Mouse (Mus musculus) spleen, adult 2 months (tissue): ENCODE results near the gene Wdr18. TPM values are rescaled to one million over a fixed set of nuclear protein-coding genes. Genes with fewer than 3 reads are reported as not detected.

ENCODE experiments used
- DNase-seq, 2 experiments: peaks; one replicate each; pipeline versions ENCODE4 v3.0.0 to v3.0.0-alpha.2; 2012 to 2021; ENCODE audit warnings: low spot score in 2 of 2, low read depth in 1 of 2
- H3K27ac ChIP-seq: fragments of 200-500 bp; 2 replicates; pipeline ENCODE4 v1.5.1; 2012; ENCODE audit warnings: low read length, inconsistent platforms; ENCODE audit not compliant: insufficient read depth
- H3K27me3 ChIP-seq: fragments of 200-500 bp; 2 replicates; pipeline ENCODE4 v1.6.1; 2012; ENCODE audit warnings: mild to moderate bottlenecking, moderate library complexity, low read length, inconsistent platforms; ENCODE audit not compliant: control insufficient read depth, insufficient read depth
- H3K36me3 ChIP-seq: fragments of 200-500 bp; 2 replicates; pipeline ENCODE4 v1.6.1; 2012; ENCODE audit warnings: mild to moderate bottlenecking, low read length, inconsistent platforms; ENCODE audit not compliant: control insufficient read depth, insufficient read depth
- H3K4me1 ChIP-seq: fragments of 200-500 bp; 2 replicates; pipeline ENCODE4 v1.6.1; 2011; ENCODE audit warnings: inconsistent platforms; ENCODE audit not compliant: control insufficient read depth, insufficient read depth, insufficient read length
- H3K4me3 ChIP-seq: fragments of 200-500 bp; 2 replicates; pipeline ENCODE4 v1.5.1; 2011; ENCODE audit warnings: mild to moderate bottlenecking, inconsistent platforms; ENCODE audit not compliant: insufficient read depth, insufficient read length; ENCODE audit errors: extremely low read depth
- CTCF ChIP-seq: fragments of 200-500 bp; IDR thresholded peaks from 2 replicates; pipeline ENCODE4 v1.5.1; 2011; ENCODE audit warnings: mild to moderate bottlenecking, inconsistent platforms; ENCODE audit not compliant: insufficient read depth, insufficient read length, insufficient replicate concordance; ENCODE audit errors: extremely low read depth
- POLR2A ChIP-seq: fragments of 200-500 bp; IDR thresholded peaks from 2 replicates; pipeline ENCODE4 v1.6.1; 2011; ENCODE audit warnings: low read depth, low read length, inconsistent platforms
- WGBS: fragments of 180-500 bp; shearing (Covaris S2); methylation state at CpG from one replicate; pipeline ENCODE4 v1.1.7; 2018; 5-methylcytosine and 5-hydroxymethylcytosine counted together
- polyA plus RNA-seq: library from polyadenylated mRNA; depleted of rRNA; stranded (reverse); fragments of >200 nt; gene quantifications from 2 replicates; pipeline ENCODE4 v1.2.3, GENCODE M21; 2012

The Wdr18 gene
- polyA plus RNA-seq, 1 experiment: 41.2 TPM

- Histone ChIP-seq H3K36me3 (peaks cover 5% of the 10 kb centered on the region), H3K27me3 (no peaks in the 10 kb centered on the region), H3K4me3 (no peak overlapping the region; the same call in 1 of the 2 replicates), H3K27ac (peak overlapping the region; percentile 95), H3K4me1 (peaks cover 38% of the 10 kb centered on the region)
- no peak for TF ChIP-seq CTCF
- no peak for TF ChIP-seq POLR2A
- no peak for DNase-seq
- 24% methylated on average over 6 of the region's 6 CpGs for WGBS
Measured at GRCm38 (mm10) chr10:79986232-79986878, 26.4 kb downstream of the Wdr18 start.

DNA sequence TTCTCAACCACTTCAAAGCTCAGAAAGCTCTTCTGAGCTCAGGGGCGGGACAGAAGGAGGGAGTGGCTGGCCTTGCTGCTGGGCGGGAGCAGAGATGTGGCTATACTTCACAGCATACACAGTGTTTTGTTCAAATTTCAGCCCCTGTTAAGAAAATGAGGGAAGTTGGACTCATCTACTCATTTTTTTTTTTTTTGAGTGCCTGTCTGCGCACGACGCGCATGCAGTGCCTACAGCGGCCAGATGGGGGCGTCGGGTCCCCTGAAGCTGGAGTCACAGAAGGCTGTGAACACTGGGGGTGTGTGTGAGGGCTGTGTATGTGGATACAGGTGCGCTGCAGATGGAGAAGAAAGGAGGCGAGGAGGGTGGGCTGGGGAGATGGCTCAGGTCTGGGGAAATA is 27.0 kb downstream of the Wdr18 start:
- under 1% methylated on average over 11 of the region's 11 CpGs for WGBS
- peak overlapping the region; percentile 97 for H3K27ac ChIP-seq
- peak; percentile 87 to 91 for DNase-seq
- H3K36me3 ChIP-seq: peaks cover 9% of the 10 kb centered on the region
- H3K4me1 ChIP-seq: peaks cover 38% of the 10 kb centered on the region
- peak overlapping the region; percentile 22; the same call in 1 of the 2 replicates for H3K4me3 ChIP-seq
- peak; percentile 86 for TF ChIP-seq CTCF
- no peak for TF ChIP-seq POLR2A
- H3K27me3 ChIP-seq: no peaks in the 10 kb centered on the region

DNA sequence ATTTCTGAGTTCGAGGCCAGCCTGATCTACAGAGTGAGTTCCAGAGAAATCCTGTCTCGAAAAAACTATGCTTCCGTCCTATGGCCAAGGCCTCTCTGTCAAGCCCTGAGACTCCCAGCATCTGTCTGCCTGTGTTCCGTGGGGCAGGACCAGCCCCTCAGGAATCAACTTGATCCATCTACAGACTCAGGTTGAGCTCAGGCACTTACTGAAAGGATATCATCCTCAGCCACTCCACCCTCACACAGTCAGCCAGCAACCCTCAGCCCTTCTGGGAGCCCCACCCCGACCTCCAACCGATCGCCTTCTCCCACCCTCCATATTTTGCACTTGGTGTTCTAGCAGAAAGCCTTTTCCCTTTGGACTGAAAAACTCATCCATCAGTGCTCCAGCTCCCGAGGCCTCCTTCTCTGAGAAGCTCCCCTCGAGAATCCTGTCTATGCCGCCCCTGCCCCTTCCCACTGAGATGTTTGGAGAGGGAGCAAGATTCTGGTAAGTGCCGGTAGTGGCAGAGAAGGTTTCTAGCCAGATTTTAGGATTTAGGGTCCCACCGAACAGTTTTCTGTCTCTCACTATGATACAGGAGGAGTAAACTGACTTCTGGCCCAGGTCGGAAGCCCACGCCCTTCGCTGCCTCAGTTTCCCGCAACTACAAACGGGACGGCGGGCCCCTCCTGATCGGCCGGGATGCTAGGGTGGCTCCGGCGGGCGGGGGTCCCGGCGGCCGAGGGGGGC is 28.0 kb downstream of the Wdr18 start:
- no peak for TF ChIP-seq POLR2A
- TF ChIP-seq CTCF: no peak
- Histone ChIP-seq H3K27ac (peak overlapping the region; percentile 97), H3K36me3 (peaks cover 18% of the 10 kb centered on the region), H3K4me1 (peaks cover 31% of the 10 kb centered on the region), H3K4me3 (peak overlapping the region; percentile 80), H3K27me3 (no peaks in the 10 kb centered on the region)
- DNase-seq: no peak
- 21% methylated on average over 27 of the region's 27 CpGs for WGBS

DNA sequence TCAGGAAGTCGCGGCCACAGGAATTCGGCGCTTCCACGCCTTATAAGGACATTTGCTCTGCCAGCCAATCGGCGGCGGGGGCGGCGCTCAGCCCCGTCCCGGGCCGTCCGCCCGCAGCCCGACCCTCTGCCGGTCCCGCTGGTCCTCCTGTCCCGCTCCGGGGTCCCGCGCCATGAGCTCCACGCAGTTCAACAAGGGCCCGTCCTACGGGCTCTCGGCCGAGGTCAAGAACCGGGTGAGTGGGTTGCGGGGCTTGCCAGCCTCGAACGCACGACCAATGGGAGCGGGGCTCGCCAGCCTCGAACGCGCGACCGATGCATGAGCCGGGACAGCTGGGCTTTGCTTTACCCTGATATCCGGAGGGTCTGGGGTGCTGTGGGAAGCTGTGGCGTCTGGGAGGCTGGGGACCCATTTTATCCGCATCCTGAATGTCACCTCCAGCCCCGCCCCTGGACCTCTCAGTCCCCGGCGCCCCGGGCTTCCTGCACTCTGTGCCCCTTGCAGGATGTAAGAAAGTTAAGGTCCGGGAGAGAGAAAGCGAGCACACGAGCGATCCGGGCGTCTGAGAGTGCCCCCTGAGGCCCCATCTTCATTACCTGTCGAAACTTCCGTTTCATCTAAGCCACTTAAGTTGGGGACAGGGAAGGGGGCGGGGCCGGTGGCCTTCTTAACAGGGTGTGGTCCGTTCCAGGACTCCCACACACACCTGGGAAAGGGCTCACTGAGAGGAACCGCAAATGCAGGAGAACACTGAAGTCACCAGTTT is 28.7 kb downstream of the Wdr18 start, which contains the start of gene Cnn2:
Gene Cnn2 (plus strand): TSS at position 79 of the 766 bp plus-strand sequence.
- Histone ChIP-seq H3K4me3 (peak within 1 kb of the TSS; percentile 80), H3K27ac (peak within 1 kb of the TSS; percentile 97), H3K27me3 (no peaks in the 10 kb centered on the region), H3K36me3 (peaks cover 25% of the 10 kb centered on the region), H3K4me1 (peaks cover 25% of the 10 kb centered on the region)
- TF ChIP-seq POLR2A (no peak), CTCF (no peak)
- DNase-seq: peak in 1 of 2 experiments; percentile 72
- WGBS: under 1% methylated on average over 59 of the region's 59 CpGs

GRCm38 (mm10) chr10:79989272-79989786 is 29.4 kb downstream of the Wdr18 start:
- H3K27me3 ChIP-seq: no peaks in the 10 kb centered on the region
- H3K4me1 ChIP-seq: peaks cover 28% of the 10 kb centered on the region
- TF ChIP-seq POLR2A (no peak), CTCF (no peak)
- no peak for DNase-seq
- H3K36me3 ChIP-seq: peaks cover 29% of the 10 kb centered on the region
- WGBS: 40% methylated on average over 8 of the region's 8 CpGs
- peak overlapping the region; percentile 97 for H3K27ac ChIP-seq
- H3K4me3 ChIP-seq: peak overlapping the region; percentile 80

DNA sequence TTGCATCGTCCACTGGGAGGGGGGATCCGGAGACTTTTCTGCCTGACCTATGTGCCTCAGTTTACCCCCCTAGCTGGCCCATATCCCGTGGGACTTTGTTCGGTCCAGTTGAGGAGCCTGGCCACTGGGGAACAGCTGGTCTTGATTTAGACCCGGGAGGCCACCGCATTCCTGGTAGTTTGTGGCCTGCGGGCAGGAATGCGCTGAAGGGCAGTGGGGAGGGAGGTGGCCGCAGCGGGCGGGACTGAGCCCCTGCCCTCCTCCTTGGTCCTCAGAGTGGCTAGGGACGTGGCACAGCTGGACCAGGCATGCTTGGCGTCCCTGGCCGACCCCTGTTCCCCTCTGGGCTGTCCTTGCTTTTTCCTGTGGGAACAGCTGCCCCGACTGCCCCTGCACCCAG is 29.9 kb downstream of the Wdr18 start:
- Histone ChIP-seq H3K4me3 (peak overlapping the region; percentile 80; the same call in 1 of the 2 replicates), H3K27ac (peak overlapping the region; percentile 97), H3K27me3 (no peaks in the 10 kb centered on the region), H3K4me1 (peaks cover 33% of the 10 kb centered on the region), H3K36me3 (peaks cover 34% of the 10 kb centered on the region)
- WGBS: 78% methylated on average over 15 of the region's 15 CpGs
- TF ChIP-seq POLR2A (no peak), CTCF (no peak)
- no peak for DNase-seq
